Mouse (Mus musculus): ENCODE data around the gene Fetub.

- TF ChIP-seq CTCF (IDR thresholded peaks at IDR 0.05; ENCODE audit: control insufficient read depth, insufficient read depth, low read length): no peak
- no peak for TF ChIP-seq POLR2A (IDR thresholded peaks at IDR 0.05; ENCODE audit: borderline replicate concordance, control insufficient read depth, low read depth, low read length)
Measured at GRCm38 (mm10) chr16:22879945-22880595, 38.1 kb upstream of the Fetub start.
